Mouse (Mus musculus) left cerebral cortex, postnatal 10 days (tissue): ENCODE data around the gene Nfia. TPM values are rescaled to one million over a fixed set of nuclear protein-coding genes. Genes with fewer than 3 reads are reported as not detected.
A peak's percentile ranks its signal among the peaks of the same experiment; 100 is the strongest.

ENCODE experiments used
- DNase-seq, 2 experiments: peaks; one replicate each; pipeline ENCODE4 v3.0.0; 2021 to 2022; ENCODE audit warnings: low spot score in 2 of 2, mixed read lengths in 1 of 2; ENCODE audit errors: extremely low spot score in 1 of 2
- intact Hi-C: fragments of 180-260 bp; cut with DNase I; formaldehyde crosslinking; loops from one replicate; pipeline ENCODE4 v1.15.1; 2025
- total RNA-seq, 2 experiments: library from RNA; stranded (reverse); gene quantifications; 2 replicates each; pipeline ENCODE4 v1.2.3; 2021

The Nfia gene
- total RNA-seq, 2 experiments from 2014 or later = 76.4 to 79.5 TPM

- no peak for DNase-seq
- intact Hi-C loops = no loop called here
Observed at GRCm38 (mm10) chr4:98050781-98051180, 278.2 kb downstream of the Nfia start.

GRCm38 (mm10) chr4:98051326-98051725 lies 278.8 kb downstream of the Nfia start:
- intact Hi-C loops = no loop called here
- no peak for DNase-seq

GRCm38 (mm10) chr4:98055036-98055435 lies 282.5 kb downstream of the Nfia start:
- intact Hi-C loops = no loop called here
- DNase-seq = no peak

- no peak for DNase-seq
- intact Hi-C loops = no loop called here
Observed at GRCm38 (mm10) chr4:98056396-98057020, 284.0 kb downstream of the Nfia start.

- no peak for DNase-seq
- intact Hi-C loops = no loop called here
Observed at GRCm38 (mm10) chr4:98057246-98057645, 284.7 kb downstream of the Nfia start.

GRCm38 (mm10) chr4:98057721-98058120 lies 285.2 kb downstream of the Nfia start:
- no peak for DNase-seq
- intact Hi-C loops = no loop called here

- DNase-seq = no peak
- intact Hi-C loops = no loop called here
Observed at GRCm38 (mm10) chr4:98058182-98058581, 285.6 kb downstream of the Nfia start.

- intact Hi-C loops = no loop called here
- no peak for DNase-seq
Observed at GRCm38 (mm10) chr4:98060601-98061000, 288.1 kb downstream of the Nfia start.

- DNase-seq = no peak
- intact Hi-C loops = no loop called here
Observed at GRCm38 (mm10) chr4:98061086-98061485, 288.6 kb downstream of the Nfia start.

GRCm38 (mm10) chr4:98063280-98063679 lies 290.7 kb downstream of the Nfia start:
- intact Hi-C loops = no loop called here
- no peak for DNase-seq

- DNase-seq = no peak
- intact Hi-C loops = no loop called here
Observed at GRCm38 (mm10) chr4:98076106-98076505, 303.6 kb downstream of the Nfia start.

- intact Hi-C loops = no loop called here
- DNase-seq = no peak
Observed at GRCm38 (mm10) chr4:98076624-98077023, 304.1 kb downstream of the Nfia start.

GRCm38 (mm10) chr4:98080586-98080985 lies 308.1 kb downstream of the Nfia start:
- intact Hi-C loops = no loop called here

GRCm38 (mm10) chr4:98081962-98082361 lies 309.4 kb downstream of the Nfia start:
- intact Hi-C loops = no loop called here

More at GRCm38 (mm10) chr4:98080586-98080985, 308.1 kb downstream of the Nfia start:
- no peak for DNase-seq

GRCm38 (mm10) chr4:98082512-98082911 lies 310.0 kb downstream of the Nfia start:
- intact Hi-C loops = no loop called here
- no peak for DNase-seq

More at GRCm38 (mm10) chr4:98081962-98082361, 309.4 kb downstream of the Nfia start:
- no peak for DNase-seq

GRCm38 (mm10) chr4:98085060-98085459 lies 312.5 kb downstream of the Nfia start:
- DNase-seq = no peak
- intact Hi-C loops = no loop called here

- intact Hi-C loops = no loop called here
Observed at GRCm38 (mm10) chr4:98086976-98087375, 314.4 kb downstream of the Nfia start.

GRCm38 (mm10) chr4:98089985-98090384 lies 317.5 kb downstream of the Nfia start:
- intact Hi-C loops = no loop called here
- no peak for DNase-seq

More at GRCm38 (mm10) chr4:98086976-98087375, 314.4 kb downstream of the Nfia start:
- DNase-seq = no peak

- no peak for DNase-seq
- intact Hi-C loops = no loop called here
Observed at GRCm38 (mm10) chr4:98090586-98090985, 318.1 kb downstream of the Nfia start.

GRCm38 (mm10) chr4:98091368-98091827 lies 318.9 kb downstream of the Nfia start:
- peak; percentile 40 to 83 for DNase-seq
- intact Hi-C loops = no loop called here
